Mouse (Mus musculus) embryonic fibroblast, embryonic 13.5 days (primary cell): ENCODE measurements around the gene Slc8a3. TPM values are rescaled to one million over a fixed set of nuclear protein-coding genes. Genes with fewer than 3 reads are reported as not detected.
A peak's percentile ranks its signal among the peaks of the same experiment; 100 is the strongest.

Experiments
- H3K27ac ChIP-seq: 2 replicates; pipeline ENCODE4 v1.5.1; 2012; ENCODE audit warnings: low read length, control low read depth, inconsistent platforms; ENCODE audit not compliant: insufficient read depth
- H3K4me1 ChIP-seq: 2 replicates; pipeline ENCODE4 v1.6.1; 2011; ENCODE audit warnings: low read length; ENCODE audit not compliant: control insufficient read depth, insufficient read depth
- H3K4me3 ChIP-seq: 2 replicates; pipeline ENCODE4 v1.5.1; 2011; ENCODE audit warnings: mild to moderate bottlenecking, control low read depth, low read length; ENCODE audit not compliant: insufficient read depth
- CTCF ChIP-seq: IDR thresholded peaks from 2 replicates; pipeline ENCODE4 v1.5.1; 2011; ENCODE audit warnings: mild to moderate bottlenecking, control low read depth, low read length, moderate library complexity, borderline replicate concordance; ENCODE audit not compliant: insufficient read depth
- POLR2A ChIP-seq: IDR thresholded peaks from 2 replicates; pipeline ENCODE4 v1.6.1; 2011; ENCODE audit warnings: low read depth, mild to moderate bottlenecking, control low read depth, low read length, moderate library complexity
- polyA plus RNA-seq: library from polyadenylated mRNA; stranded (reverse); fragments of >200 nt; gene quantifications from 2 replicates; pipeline ENCODE4 v1.2.4, GENCODE M21; 2011; ENCODE audit warnings: low read depth; ENCODE audit not compliant: missing spikeins, insufficient read length

The Slc8a3 gene
- polyA plus RNA-seq, 1 experiment: 0.23 TPM

DNA sequence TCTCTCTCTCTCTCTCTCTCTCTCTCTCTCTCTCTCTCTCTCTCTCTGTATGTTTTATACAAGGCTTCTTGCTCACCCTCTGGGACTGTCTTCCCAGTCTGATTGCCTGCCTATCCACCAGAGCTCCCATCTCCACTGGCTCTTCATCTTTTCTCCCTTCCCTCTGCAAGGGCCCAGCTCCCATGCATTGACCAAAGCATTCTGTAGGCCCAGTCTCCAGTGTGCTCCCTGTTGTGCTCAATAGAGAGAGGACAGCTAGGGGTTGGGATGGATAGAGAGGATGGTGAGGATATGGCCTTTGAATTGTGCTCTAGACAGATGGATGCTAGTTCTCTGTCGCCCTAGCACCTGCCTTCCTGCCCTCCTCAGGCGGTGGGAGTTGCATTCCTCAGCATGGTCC lies 109.7 kb downstream of the Slc8a3 start:
- no peaks in the 10 kb centered on the region for H3K4me1 ChIP-seq
- no peak for TF ChIP-seq CTCF
- TF ChIP-seq POLR2A: no peak
- no peak overlapping the region for H3K4me3 ChIP-seq
- H3K27ac ChIP-seq: no peak overlapping the region

DNA sequence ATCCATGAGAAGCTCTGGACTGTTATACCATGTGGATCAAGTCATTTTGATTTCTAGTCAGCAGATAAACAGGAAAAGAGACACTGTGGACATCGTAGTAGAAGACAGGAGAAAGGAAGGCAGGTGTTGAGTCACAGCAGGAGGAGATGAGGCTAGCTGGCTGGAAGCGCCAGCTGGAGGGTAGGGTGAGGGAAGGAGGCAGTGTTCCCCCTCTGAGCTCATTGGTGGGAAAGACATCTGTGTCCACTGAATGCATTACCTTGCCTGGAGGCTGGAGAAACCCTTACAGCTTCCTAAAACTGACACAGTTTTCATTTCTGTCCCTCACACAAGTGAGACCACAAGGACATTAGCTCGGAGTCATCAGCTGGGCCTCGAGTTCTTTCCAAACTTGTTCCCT lies 113.6 kb downstream of the Slc8a3 start:
- no peak for TF ChIP-seq CTCF
- no peak for TF ChIP-seq POLR2A
- Histone ChIP-seq H3K4me3 (no peak overlapping the region), H3K4me1 (no peaks in the 10 kb centered on the region), H3K27ac (no peak overlapping the region)

- no peaks in the 10 kb centered on the region for H3K4me1 ChIP-seq
- no peak overlapping the region for H3K27ac ChIP-seq
- no peak overlapping the region for H3K4me3 ChIP-seq
- TF ChIP-seq CTCF (no peak), POLR2A (no peak)
These were observed 124.4 kb downstream of the Slc8a3 start for GRCm38 (mm10) chr12:81208559-81208958.

GRCm38 (mm10) chr12:81205619-81206560 lies 127.1 kb downstream of the Slc8a3 start:
- H3K27ac ChIP-seq: no peak overlapping the region
- TF ChIP-seq POLR2A: no peak
- H3K4me3 ChIP-seq: no peak overlapping the region
- no peaks in the 10 kb centered on the region for H3K4me1 ChIP-seq

DNA sequence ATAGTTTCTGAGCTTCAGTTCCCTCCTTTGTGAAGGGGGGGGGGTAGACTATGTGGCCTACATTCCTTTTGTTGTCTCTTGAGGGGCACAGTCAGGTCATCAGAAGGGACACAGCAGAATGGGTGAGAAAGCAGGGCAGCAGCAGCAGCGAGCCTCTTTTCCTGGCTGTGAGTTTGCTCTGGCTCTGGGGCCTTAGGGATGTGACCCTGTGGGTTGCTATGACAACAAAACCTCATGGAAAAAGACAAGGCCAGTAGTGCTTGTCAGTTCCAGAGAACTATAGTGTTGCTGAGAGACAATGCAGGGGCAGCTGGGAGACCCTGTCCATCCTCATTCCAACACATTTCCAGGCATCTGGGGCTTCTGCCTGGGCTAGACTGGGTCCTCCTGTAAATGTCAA lies 129.8 kb downstream of the Slc8a3 start:
- no peak overlapping the region for H3K4me3 ChIP-seq
- TF ChIP-seq POLR2A (no peak), CTCF (no peak)
- H3K27ac ChIP-seq: no peak overlapping the region
- H3K4me1 ChIP-seq: no peaks in the 10 kb centered on the region

DNA sequence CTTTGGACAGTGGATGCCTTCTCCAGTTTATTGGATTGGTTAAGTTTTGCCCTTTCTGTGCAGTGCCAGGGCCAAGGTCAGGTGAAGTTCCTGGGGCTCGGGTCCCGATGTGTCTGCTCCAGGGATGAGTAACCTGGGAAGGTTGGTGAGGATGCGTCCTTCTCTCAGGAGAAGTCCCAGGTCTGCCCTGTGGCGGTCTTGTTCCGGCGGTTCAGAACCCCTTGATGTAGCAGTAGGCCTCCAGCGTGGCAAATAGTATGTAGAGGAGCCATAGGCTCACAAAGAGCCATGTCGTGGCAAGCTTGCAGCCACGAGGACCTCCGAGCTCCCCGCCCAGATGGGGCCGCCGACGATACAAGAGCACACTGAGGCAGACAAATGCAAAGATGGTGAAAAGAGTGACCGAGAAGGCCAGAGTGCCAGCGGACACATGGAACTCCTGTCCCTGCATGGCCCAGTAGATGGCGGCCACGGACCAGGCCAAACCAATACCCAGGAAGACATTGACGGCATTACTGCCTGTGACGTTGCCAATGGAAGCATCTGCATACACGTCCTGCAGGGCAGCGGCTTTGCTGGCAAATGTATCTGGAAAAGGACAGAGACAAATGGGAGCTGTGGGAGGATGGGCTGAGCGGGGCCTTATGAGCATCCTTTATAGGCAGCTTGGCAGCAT lies 133.6 kb downstream of the Slc8a3 start:
- no peak overlapping the region for H3K27ac ChIP-seq
- TF ChIP-seq CTCF (peak; percentile 93), POLR2A (no peak)
- H3K4me1 ChIP-seq: no peaks in the 10 kb centered on the region
- H3K4me3 ChIP-seq: no peak overlapping the region

GRCm38 (mm10) chr12:81197468-81198075 lies 135.4 kb downstream of the Slc8a3 start:
- H3K4me3 ChIP-seq: no peak overlapping the region
- no peak overlapping the region for H3K27ac ChIP-seq
- no peak for TF ChIP-seq POLR2A
- TF ChIP-seq CTCF: no peak
- H3K4me1 ChIP-seq: no peaks in the 10 kb centered on the region

- no peaks in the 10 kb centered on the region for H3K4me1 ChIP-seq
- TF ChIP-seq POLR2A: no peak
- no peak for TF ChIP-seq CTCF
- no peak overlapping the region for H3K27ac ChIP-seq
- H3K4me3 ChIP-seq: no peak overlapping the region
These were observed 139.0 kb downstream of the Slc8a3 start for GRCm38 (mm10) chr12:81193968-81194367.

DNA sequence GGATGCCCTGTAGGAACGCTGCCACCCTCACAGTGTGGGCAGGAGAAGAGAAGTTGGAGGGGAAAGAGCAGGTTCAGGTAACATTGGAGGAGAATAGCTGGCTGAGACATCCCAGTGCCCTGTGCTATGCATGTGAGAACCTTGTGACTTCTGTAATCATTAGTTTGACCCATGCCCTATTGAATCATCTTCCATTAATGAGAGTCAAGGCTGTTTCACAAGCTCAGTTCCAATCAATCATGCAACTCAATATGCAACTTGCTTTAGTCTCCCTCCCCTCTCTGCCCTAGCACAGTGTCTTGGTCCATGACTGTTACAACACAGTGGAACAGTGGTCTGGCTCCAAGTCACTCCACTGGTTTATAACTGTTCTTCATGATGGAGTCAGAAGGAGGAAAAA lies 143.3 kb downstream of the Slc8a3 start:
- Histone ChIP-seq H3K27ac (no peak overlapping the region), H3K4me1 (no peaks in the 10 kb centered on the region), H3K4me3 (no peak overlapping the region)
- no peak for TF ChIP-seq POLR2A
- no peak for TF ChIP-seq CTCF

DNA sequence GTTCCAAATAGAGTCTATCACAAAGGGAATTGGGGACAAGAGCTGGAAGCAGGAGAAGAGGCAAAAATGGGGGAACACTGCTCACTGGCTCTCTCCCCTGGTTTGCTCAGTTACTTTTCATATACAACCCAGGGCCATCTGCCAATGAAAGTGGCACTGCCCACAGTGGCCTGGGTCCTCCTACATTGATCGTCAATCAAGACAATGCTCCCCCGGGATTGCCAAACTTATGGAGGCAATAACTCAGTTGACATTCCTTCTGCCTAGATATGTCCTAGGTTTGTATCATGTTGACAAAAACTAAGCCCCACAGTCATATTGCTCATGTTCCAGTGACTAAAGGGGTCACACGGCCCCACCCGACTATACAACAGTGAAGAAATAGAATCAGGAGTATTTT lies 144.0 kb downstream of the Slc8a3 start:
- TF ChIP-seq CTCF (no peak), POLR2A (no peak)
- Histone ChIP-seq H3K4me1 (no peaks in the 10 kb centered on the region), H3K4me3 (no peak overlapping the region), H3K27ac (no peak overlapping the region)
